Mouse (Mus musculus): Measurements from ENCODE around the gene 1700019A02Rik. TPM values are rescaled to one million over a fixed set of nuclear protein-coding genes. Genes with fewer than 3 reads are reported as not detected.

Gene 1700019A02Rik
- polyA plus RNA-seq, 1 experiment from 2014 or later = not detected

- Histone ChIP-seq H3K27ac (replicated peaks) (no peak overlapping the region), H3K4me1 (replicated peaks) (no peaks in the 10 kb centered on the region), H3K4me2 (no peak overlapping the region), H3K9ac (no peak overlapping the region), H3K9me3 (no peaks in the 10 kb centered on the region), H3K4me3 (no peak overlapping the region), H3K36me3 (no peaks in the 10 kb centered on the region), H3K27me3 (no peaks in the 10 kb centered on the region)
- ATAC-seq (ENCODE audit: low read depth) = no peak
- 83% methylated on average over 1 of the region's 1 CpGs for WGBS
These were observed 76.9 kb downstream of the 1700019A02Rik start for GRCm38 (mm10) chr1:53110561-53110960.

Other genes starting within 250 kb of the 1700019A02Rik start
- gene 1700019D03Rik, start 167.5 kb downstream of the 1700019A02Rik start, polyA plus RNA-seq (2015; fragmentation: Nextera tagmentation; extraction: Ambion mirVana) = 4.6 and 5.4 TPM in 2 replicates
- gene Mstn, start 126.0 kb downstream of the 1700019A02Rik start, polyA plus RNA-seq (2015; fragmentation: Nextera tagmentation; extraction: Ambion mirVana) = 1.1 and 2.1 TPM in 2 replicates
- 12.0 and 12.1 TPM in 2 replicates for gene Pms1, start 109.4 kb upstream of the 1700019A02Rik start, polyA plus RNA-seq (2015; fragmentation: Nextera tagmentation; extraction: Ambion mirVana)
- gene Ormdl1, start 109.5 kb upstream of the 1700019A02Rik start, polyA plus RNA-seq (2015; fragmentation: Nextera tagmentation; extraction: Ambion mirVana) = 52.2 and 55.5 TPM in 2 replicates
- gene Gm28778, start 109.5 kb upstream of the 1700019A02Rik start, polyA plus RNA-seq (2015; fragmentation: Nextera tagmentation; extraction: Ambion mirVana) = not detected in 2 replicates
- 21.9 and 23.7 TPM in 2 replicates for gene Osgepl1, start 126.0 kb upstream of the 1700019A02Rik start, polyA plus RNA-seq (2015; fragmentation: Nextera tagmentation; extraction: Ambion mirVana)
- 2.2 and 25.1 TPM in 2 replicates for gene Asdurf, start 165.0 kb upstream of the 1700019A02Rik start, polyA plus RNA-seq (2015; fragmentation: Nextera tagmentation; extraction: Ambion mirVana)
- 1.5 and 2.2 TPM in 2 replicates for gene Gm28551, start 165.0 kb upstream of the 1700019A02Rik start, polyA plus RNA-seq (2015; fragmentation: Nextera tagmentation; extraction: Ambion mirVana)
- 70.1 and 74.5 TPM in 2 replicates for gene Asnsd1, start 165.1 kb upstream of the 1700019A02Rik start, polyA plus RNA-seq (2015; fragmentation: Nextera tagmentation; extraction: Ambion mirVana)